Mouse (Mus musculus) liver, embryonic 11.5 days (tissue): ENCODE results near the gene Msx1. TPM values are rescaled to one million over a fixed set of nuclear protein-coding genes. Genes with fewer than 3 reads are reported as not detected.

Source experiments
- ATAC-seq: fragments of 200-750 bp; cut with Nextera tagmentation; replicated peaks from 2 replicates; pipeline ENCODE4 v1.8.0; 2017; ENCODE audit warnings: moderate number of reproducible peaks, mild to moderate bottlenecking, moderate TSS enrichment, moderate library complexity; ENCODE audit not compliant: low FRiP score
- DNase-seq: peaks from one replicate; pipeline ENCODE4 v3.0.0-alpha.2; 2017; ENCODE audit warnings: low spot score
- H3K27ac ChIP-seq: fragments of 300-500 bp; sonication (generic); 2 replicates; pipeline ENCODE4 v1.5.1; 2014; ENCODE audit warnings: mild to moderate bottlenecking, low read depth, low read length, control low read depth
- H3K27me3 ChIP-seq: fragments of 300-500 bp; sonication (generic); replicated peaks from 2 replicates; pipeline ENCODE4 v1.6.1; 2014; ENCODE audit warnings: low read length, mixed read lengths; ENCODE audit not compliant: control insufficient read depth, insufficient read depth
- H3K36me3 ChIP-seq: fragments of 300-500 bp; sonication (generic); 2 replicates; pipeline ENCODE4 v1.6.1; 2014; ENCODE audit warnings: mild to moderate bottlenecking, low read length, moderate library complexity, mixed read lengths; ENCODE audit not compliant: control insufficient read depth, insufficient read depth
- H3K4me1 ChIP-seq: fragments of 300-500 bp; sonication (generic); replicated peaks from 2 replicates; pipeline ENCODE4 v1.6.1; 2014; ENCODE audit warnings: low read length, mixed read lengths; ENCODE audit not compliant: control insufficient read depth, insufficient read depth
- H3K4me2 ChIP-seq: fragments of 300-500 bp; sonication (generic); 2 replicates; pipeline ENCODE4 v1.6.1; 2014; ENCODE audit warnings: mild to moderate bottlenecking, control low read depth, moderate library complexity
- H3K4me3 ChIP-seq: fragments of 300-500 bp; sonication (generic); 2 replicates; pipeline ENCODE4 v1.5.1; 2014; ENCODE audit warnings: low read depth, low read length, control low read depth
- H3K9ac ChIP-seq: fragments of 300-500 bp; sonication (generic); 2 replicates; pipeline ENCODE4 v1.6.1; 2014; ENCODE audit warnings: low read depth, low read length, control low read depth
- H3K9me3 ChIP-seq: fragments of 300-500 bp; sonication (generic); 2 replicates; pipeline ENCODE4 v1.6.1; 2016; ENCODE audit warnings: low read length, inconsistent platforms, mixed read lengths; ENCODE audit not compliant: control insufficient read depth
- WGBS: fragments of 180-500 bp; shearing (Covaris S2); extraction: QIAGEN DNeasy Blood & Tissue Kit; methylation state at CpG from one replicate; pipeline ENCODE4 v1.1.7; 2014; 5-methylcytosine and 5-hydroxymethylcytosine counted together
- polyA plus RNA-seq: library from polyadenylated mRNA; unstranded; fragments of >200 nt; fragmentation: Nextera tagmentation; extraction: Ambion mirVana; gene quantifications from 2 replicates; pipeline ENCODE4 v1.2.1, GENCODE M21; 2014

Msx1 gene
- polyA plus RNA-seq, 1 experiment from 2014 or later: 9.2 TPM

- H3K27me3 ChIP-seq: no peaks in the 10 kb centered on the region
- H3K9me3 ChIP-seq: no peaks in the 10 kb centered on the region
- WGBS: 73% methylated on average over 9 of the region's 9 CpGs
- H3K27ac ChIP-seq: no peak overlapping the region
- H3K4me1 ChIP-seq: no peaks in the 10 kb centered on the region
- DNase-seq (no peak), ATAC-seq (no peak)
- H3K4me2 ChIP-seq: no peak overlapping the region
- no peaks in the 10 kb centered on the region for H3K36me3 ChIP-seq
- H3K9ac ChIP-seq: no peak overlapping the region
- H3K4me3 ChIP-seq: no peak overlapping the region
Measured at GRCm38 (mm10) chr5:37784847-37785391, 39.5 kb downstream of the Msx1 start.

- no peak overlapping the region for H3K4me2 ChIP-seq
- DNase-seq (no peak), ATAC-seq (no peak)
- no peaks in the 10 kb centered on the region for H3K27me3 ChIP-seq
- H3K27ac ChIP-seq: no peak overlapping the region
- no peak overlapping the region for H3K4me3 ChIP-seq
- no peaks in the 10 kb centered on the region for H3K9me3 ChIP-seq
- no peaks in the 10 kb centered on the region for H3K36me3 ChIP-seq
- no peaks in the 10 kb centered on the region for H3K4me1 ChIP-seq
- H3K9ac ChIP-seq: no peak overlapping the region
- 71% methylated on average over 8 of the region's 8 CpGs for WGBS
Measured at GRCm38 (mm10) chr5:37783306-37783705, 41.1 kb downstream of the Msx1 start.

GRCm38 (mm10) chr5:37775681-37776080 is 48.7 kb downstream of the Msx1 start:
- WGBS: 49% methylated on average over 5 of the region's 5 CpGs
- Histone ChIP-seq H3K9me3 (no peaks in the 10 kb centered on the region), H3K27me3 (no peaks in the 10 kb centered on the region), H3K9ac (no peak overlapping the region), H3K4me1 (no peaks in the 10 kb centered on the region), H3K36me3 (no peaks in the 10 kb centered on the region), H3K4me2 (no peak overlapping the region), H3K4me3 (no peak overlapping the region), H3K27ac (no peak overlapping the region)
- ATAC-seq (no peak), DNase-seq (no peak)

DNA sequence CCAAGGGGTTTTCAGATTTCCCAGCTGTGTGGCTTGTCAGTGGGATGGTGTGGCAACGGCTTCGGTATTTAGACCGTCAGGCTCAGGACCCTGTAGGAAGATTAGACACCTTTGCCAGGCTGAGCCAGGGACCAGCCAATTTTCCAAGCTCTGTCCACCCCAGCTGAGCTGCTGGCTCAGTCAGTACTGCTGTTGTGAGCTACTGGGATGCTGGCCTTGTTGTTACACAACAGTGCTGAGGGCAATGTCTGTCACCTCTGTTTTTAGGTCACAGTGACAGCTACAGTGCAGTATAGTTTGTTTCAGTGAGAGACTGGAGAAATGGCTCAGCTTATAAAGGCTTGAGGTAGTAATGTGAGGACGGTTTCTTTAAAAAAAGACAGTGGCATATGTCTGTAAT is 50.4 kb downstream of the Msx1 start:
- H3K9ac ChIP-seq: no peak overlapping the region
- no peaks in the 10 kb centered on the region for H3K9me3 ChIP-seq
- H3K36me3 ChIP-seq: no peaks in the 10 kb centered on the region
- no peak for ATAC-seq
- 67% methylated on average over 4 of the region's 4 CpGs for WGBS
- H3K4me3 ChIP-seq: no peak overlapping the region
- DNase-seq: no peak
- no peaks in the 10 kb centered on the region for H3K4me1 ChIP-seq
- no peak overlapping the region for H3K4me2 ChIP-seq
- no peak overlapping the region for H3K27ac ChIP-seq
- H3K27me3 ChIP-seq: no peaks in the 10 kb centered on the region

DNA sequence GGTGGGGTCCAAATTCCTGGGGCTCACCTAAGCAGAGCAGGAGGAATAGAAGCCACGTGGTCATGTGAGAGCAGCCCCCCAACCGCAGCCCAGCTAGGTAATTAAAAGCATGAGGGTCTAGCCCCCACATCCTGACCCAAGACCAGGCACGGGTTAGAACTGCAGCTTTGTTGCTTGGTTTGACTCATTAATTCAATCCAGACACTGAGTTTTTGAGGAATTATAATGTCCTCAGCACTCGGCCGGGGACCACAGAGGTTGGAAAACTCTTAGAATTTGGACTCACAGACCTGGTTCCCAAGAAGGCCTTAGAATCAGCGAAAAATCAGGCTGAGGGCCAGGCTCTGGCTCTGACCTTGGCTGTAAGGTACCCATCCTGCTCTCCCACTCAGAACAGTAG is 53.5 kb downstream of the Msx1 start:
- 81% methylated on average over 6 of the region's 6 CpGs for WGBS
- no peaks in the 10 kb centered on the region for H3K9me3 ChIP-seq
- no peaks in the 10 kb centered on the region for H3K36me3 ChIP-seq
- no peak for DNase-seq
- no peaks in the 10 kb centered on the region for H3K27me3 ChIP-seq
- no peak overlapping the region for H3K4me2 ChIP-seq
- no peak overlapping the region for H3K4me3 ChIP-seq
- no peak for ATAC-seq
- H3K4me1 ChIP-seq: no peaks in the 10 kb centered on the region
- H3K9ac ChIP-seq: no peak overlapping the region
- no peak overlapping the region for H3K27ac ChIP-seq

Other genes with a start within 250 kb of the Msx1 start
- 0.26 and 0.60 TPM in 2 replicates for gene Stk32b, start 107.4 kb downstream of the Msx1 start, polyA plus RNA-seq
- gene Cytl1, start 89.1 kb downstream of the Msx1 start, polyA plus RNA-seq: 0.36 TPM in 1 of 2 replicates, not detected in the other
- 29.5 and 30.1 TPM in 2 replicates for gene Stx18, start 214.2 kb upstream of the Msx1 start, polyA plus RNA-seq